Mouse (Mus musculus): ENCODE results near the gene Zcchc8.

DNA sequence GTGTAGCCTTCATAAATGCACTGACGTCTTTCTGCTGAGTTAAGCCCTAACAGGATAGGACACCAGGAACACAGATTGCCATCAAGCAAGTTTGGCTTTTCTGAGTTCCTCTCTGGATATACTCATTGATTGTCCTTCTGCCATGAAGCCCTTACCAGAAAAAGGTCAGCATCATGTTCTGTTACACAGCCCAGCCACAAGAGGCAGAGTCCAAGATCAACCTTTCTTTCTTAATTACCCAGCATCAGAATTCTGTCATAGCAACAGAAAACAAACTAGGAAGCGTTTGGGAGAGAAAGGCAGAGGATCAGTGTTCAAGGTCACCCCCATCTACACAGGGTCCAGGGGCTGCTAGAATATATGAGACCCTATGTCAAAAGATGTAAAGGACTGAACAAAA lies 70.1 kb downstream of the Zcchc8 start:
- no peak for TF ChIP-seq CTCF (IDR thresholded peaks at IDR 0.05; ENCODE audit: insufficient read depth, low read length)
- TF ChIP-seq POLR2A (IDR thresholded peaks at IDR 0.05; ENCODE audit: borderline replicate concordance, extremely low read depth, low read depth, low read length) = no peak

All from lung, adult 2 months (tissue).